Mouse (Mus musculus) lung, adult 2 months (tissue): Measurements from ENCODE around the gene Dvl2. TPM values are rescaled to one million over a fixed set of nuclear protein-coding genes. Genes with fewer than 3 reads are reported as not detected.

Experiments used
- DNase-seq: peaks from one replicate; pipeline ENCODE4 v3.0.0; 2022
- H3K4me1 ChIP-seq: fragments of 200-500 bp; 2 replicates; pipeline ENCODE4 v1.6.1; 2011; ENCODE audit warnings: low read length; ENCODE audit not compliant: control insufficient read depth, insufficient read depth
- H3K4me3 ChIP-seq: fragments of 200-500 bp; replicated peaks from 2 replicates; pipeline ENCODE3; 2011; ENCODE audit warnings: low read depth, mild to moderate bottlenecking, control low read depth, low read length; ENCODE audit errors: extremely low read depth
- CTCF ChIP-seq: fragments of 200-500 bp; IDR thresholded peaks from 2 replicates; pipeline ENCODE4 v1.5.1; 2011; ENCODE audit warnings: mild to moderate bottlenecking, low read length, control low read depth; ENCODE audit not compliant: insufficient read depth
- POLR2A ChIP-seq: fragments of 200-500 bp; IDR thresholded peaks from 2 replicates; pipeline ENCODE4 v1.6.1; 2011; ENCODE audit warnings: low read depth, mild to moderate bottlenecking, control low read depth, low read length, borderline replicate concordance; ENCODE audit errors: extremely low read depth
- WGBS: fragments of 180-500 bp; shearing (Covaris S2); methylation state at CpG from one replicate; pipeline ENCODE4 v1.1.7; 2018; 5-methylcytosine and 5-hydroxymethylcytosine counted together
- polyA plus RNA-seq: library from polyadenylated mRNA; depleted of rRNA; stranded (reverse); fragments of >200 nt; gene quantifications from 2 replicates; pipeline ENCODE4 v1.2.3, GENCODE M21; 2012

The Dvl2 gene
- polyA plus RNA-seq, 1 experiment = 20.8 TPM

DNA sequence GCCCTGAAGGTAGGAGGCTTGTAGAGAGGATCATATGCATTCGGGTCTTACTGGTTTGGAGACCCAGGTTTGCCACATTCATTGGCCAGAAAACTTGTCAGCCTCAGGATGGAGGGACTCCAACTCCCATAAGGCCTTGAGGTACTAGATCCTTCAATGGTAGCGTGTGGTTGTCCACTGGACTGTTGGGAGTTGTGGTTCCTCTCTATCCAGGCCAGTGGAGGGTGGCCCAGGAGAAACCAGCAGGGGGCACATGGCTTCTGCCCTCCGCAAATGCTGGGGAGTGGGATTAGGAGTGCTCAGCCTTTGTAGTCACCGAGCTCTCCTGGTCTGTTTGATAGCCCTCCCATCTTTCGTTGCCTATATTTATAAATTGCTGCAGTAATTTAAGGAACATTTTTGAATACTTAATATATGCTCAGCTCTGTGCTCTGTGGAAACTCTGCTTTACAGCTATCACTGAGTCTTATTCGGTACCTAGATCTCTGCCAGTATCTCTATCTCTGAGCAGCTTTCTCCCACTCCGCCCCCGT is 20.4 kb downstream of the Dvl2 start:
- TF ChIP-seq POLR2A = no peak
- TF ChIP-seq CTCF = peak; percentile 57
- peak overlapping the region; percentile 75 for H3K4me3 ChIP-seq
- H3K4me1 ChIP-seq = peaks cover 4% of the 10 kb centered on the region
- WGBS = under 1% methylated on average over 8 of the region's 8 CpGs
- peak; percentile 59 for DNase-seq

DNA sequence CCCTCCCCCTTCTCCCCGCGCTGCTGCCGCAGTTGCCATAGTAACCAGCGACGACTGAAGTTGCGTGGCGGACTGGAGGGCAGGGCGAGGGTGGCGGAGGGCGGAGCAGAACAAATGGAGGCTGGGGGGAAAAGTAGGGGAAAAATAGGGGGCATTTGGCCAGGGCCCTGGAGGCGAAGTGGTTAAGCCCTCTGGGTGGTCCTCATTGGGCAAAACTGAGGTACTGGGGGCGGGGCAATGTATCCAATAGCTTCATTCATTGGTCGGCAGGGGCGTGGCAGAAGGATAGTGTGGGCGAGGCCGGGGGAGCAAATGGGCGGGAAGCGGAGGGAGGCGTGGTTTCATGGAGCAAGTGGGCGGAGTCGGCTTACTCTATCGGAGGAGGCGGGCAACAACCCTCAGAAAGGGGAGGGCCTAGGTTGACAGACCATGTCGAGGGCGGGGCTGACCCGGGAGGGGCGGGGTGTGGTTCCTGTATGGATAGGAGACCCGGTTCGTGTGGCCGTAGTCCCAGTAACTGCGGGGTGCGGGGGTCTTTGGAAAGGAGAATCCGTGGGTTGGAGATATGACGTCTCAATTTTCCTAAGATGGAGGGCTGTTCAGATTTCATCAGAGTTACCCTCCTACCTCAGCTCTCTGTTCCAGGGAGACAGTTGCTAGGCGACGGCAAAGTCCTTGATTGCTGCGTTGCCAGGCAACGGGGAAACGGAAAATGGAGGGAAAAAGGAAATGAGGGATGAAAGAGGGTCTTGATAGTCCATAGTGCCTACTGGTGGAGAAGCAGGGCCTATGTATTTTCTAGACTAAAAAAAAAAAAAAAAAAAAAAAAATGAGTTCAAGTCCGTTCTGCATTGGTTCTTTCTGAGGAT is 21.1 kb downstream of the Dvl2 start:
- WGBS = 3% methylated on average over 40 of the region's 40 CpGs
- TF ChIP-seq CTCF (no peak), POLR2A (no peak)
- DNase-seq = peak; percentile 92
- Histone ChIP-seq H3K4me3 (peak overlapping the region; percentile 75), H3K4me1 (peaks cover 4% of the 10 kb centered on the region)

DNA sequence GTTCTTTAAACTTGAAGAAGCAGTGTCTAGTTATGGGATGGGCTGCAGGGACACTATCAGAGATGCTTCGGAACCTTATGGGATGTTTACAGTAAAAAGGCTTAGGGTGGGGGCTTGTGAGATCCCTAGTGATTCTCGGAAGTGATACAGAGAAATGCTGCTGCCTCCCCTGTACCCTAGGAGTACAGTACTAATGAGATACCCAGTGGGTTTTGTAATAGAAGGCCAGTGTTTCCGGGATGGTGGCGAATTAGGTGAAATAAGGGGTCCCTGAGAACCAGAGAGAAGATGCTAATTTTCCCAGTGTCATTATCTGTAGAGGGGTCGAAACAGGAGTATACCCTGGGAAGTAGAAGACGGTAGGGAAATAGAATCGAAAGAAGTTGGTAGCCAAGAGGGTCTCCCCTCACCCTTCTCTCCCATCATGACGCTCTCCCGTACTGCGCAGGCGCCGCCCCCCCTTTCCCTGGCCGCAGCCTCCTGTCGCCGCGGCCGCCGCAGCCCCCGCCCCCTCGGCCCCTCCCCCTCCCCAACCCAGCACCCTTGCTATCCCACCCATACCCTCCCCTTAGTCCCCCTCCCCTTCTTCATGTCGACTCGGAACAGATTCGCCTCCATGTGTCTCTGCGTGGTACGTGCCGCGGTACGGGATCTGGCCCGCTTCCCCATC is 23.2 kb downstream of the Dvl2 start:
- 16% methylated on average over 18 of the region's 29 CpGs for WGBS
- TF ChIP-seq CTCF = no peak
- TF ChIP-seq POLR2A = no peak
- H3K4me1 ChIP-seq = peaks cover under 1% of the 10 kb centered on the region; the same call in 1 of the 2 replicates
- peak overlapping the region; percentile 15 for H3K4me3 ChIP-seq
- DNase-seq = no peak

DNA sequence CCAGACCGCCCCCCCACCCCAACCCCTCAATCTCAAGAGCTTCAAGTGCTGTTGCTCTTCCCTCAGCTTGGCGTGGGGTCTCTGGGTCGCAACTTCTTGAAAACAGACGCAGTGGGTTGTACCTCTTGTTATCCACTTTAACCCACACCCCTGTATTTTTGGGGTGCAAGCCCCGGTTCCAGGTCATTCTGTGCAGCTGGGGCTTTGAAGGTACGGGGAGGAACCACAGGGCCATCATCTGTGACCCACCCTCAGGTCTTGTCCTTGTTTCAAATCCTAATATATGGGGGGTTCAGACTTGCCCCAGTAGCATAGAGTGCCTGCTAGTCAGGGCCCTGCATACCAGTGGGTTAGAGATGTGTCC is 23.7 kb downstream of the Dvl2 start:
- TF ChIP-seq POLR2A (no peak), CTCF (no peak)
- DNase-seq = no peak
- 27% methylated on average over 6 of the region's 6 CpGs for WGBS
- peaks cover 4% of the 10 kb centered on the region for H3K4me1 ChIP-seq
- H3K4me3 ChIP-seq = no peak overlapping the region

DNA sequence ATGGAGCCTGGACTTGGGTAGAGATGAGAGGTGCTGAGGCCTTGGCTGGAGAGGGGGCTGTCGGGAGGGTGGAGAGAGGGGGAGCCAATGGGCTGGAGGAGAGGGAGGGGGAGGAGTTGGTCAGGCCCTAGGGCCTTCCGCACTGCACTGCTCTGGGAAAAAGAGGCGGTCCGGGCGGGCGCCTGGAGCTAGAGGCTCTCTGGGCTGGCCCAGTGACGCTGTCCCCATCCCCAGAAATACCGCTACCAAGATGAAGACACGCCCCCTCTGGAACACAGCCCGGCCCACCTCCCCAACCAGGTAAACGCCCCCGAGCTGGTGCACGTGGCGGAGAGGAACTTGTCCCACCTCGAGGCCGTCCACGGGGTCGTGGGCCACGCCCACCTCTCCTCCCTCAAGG is 26.3 kb downstream of the Dvl2 start:
- peaks cover 9% of the 10 kb centered on the region; the same call in 1 of the 2 replicates for H3K4me1 ChIP-seq
- no peak for DNase-seq
- TF ChIP-seq POLR2A = no peak
- TF ChIP-seq CTCF = no peak
- 23% methylated on average over 19 of the region's 19 CpGs for WGBS
- no peak overlapping the region for H3K4me3 ChIP-seq

DNA sequence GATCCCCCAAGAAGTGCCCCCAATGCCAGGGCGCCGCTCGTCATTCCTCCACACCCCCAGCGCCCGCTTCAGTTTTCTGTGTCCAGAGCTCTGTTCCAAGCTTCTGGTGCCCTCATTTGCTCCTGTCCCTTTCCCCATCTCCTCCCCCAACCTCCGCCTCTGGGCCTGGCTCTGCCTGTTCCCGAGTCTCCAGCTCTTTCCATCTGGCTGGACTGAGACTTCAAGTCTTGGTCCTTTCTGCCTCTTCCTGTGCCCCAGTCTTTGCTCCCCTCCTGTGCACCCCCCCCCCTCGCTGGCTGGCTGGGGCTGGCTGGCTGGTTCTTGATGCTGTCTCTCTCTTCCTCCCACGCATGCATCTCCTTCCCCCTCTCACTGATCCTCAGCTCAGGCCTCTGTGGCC is 27.0 kb downstream of the Dvl2 start:
- no peak for DNase-seq
- Histone ChIP-seq H3K4me3 (no peak overlapping the region), H3K4me1 (peaks cover 9% of the 10 kb centered on the region; the same call in 1 of the 2 replicates)
- TF ChIP-seq POLR2A = no peak
- TF ChIP-seq CTCF = no peak
- 56% methylated on average over 9 of the region's 9 CpGs for WGBS

DNA sequence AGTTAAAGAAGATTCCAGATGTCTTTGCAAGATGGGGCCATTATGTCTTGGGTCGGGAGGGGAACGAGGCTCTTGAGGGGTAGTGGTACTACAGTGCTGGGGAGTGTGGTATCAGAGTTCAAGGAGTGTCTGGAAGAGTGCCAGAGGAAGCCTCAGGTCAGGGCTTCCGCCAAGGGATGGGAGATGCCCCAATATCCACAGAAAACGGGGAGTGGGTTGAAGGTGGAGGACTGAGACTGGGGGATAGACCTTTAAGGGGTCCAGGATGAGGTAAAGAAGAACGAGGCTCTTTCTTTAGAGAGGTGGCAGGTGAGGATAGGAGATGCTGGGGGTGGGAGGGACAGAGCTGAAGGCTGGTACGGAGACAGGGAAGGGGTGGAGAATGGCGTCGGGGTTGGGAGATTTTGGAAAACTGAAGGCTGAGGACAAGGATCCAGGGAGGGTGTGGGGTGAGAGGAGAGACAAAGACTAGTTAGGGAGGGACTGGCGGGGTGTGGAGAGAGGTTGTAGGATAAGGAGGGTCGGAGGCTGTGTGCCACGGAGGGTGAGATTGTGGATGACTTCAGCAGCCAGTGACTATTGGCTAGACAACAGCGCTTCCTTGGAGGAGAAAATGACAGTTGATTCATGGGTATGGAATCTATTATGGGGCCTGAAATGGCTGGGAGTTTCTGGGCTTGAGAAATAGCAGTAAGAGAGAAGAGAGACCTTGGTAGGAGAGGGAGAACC is 28.2 kb downstream of the Dvl2 start:
- WGBS = 30% methylated on average over 12 of the region's 12 CpGs
- no peak for DNase-seq
- Histone ChIP-seq H3K4me3 (no peak overlapping the region), H3K4me1 (peaks cover 9% of the 10 kb centered on the region; the same call in 1 of the 2 replicates)
- TF ChIP-seq CTCF (no peak), POLR2A (no peak)

DNA sequence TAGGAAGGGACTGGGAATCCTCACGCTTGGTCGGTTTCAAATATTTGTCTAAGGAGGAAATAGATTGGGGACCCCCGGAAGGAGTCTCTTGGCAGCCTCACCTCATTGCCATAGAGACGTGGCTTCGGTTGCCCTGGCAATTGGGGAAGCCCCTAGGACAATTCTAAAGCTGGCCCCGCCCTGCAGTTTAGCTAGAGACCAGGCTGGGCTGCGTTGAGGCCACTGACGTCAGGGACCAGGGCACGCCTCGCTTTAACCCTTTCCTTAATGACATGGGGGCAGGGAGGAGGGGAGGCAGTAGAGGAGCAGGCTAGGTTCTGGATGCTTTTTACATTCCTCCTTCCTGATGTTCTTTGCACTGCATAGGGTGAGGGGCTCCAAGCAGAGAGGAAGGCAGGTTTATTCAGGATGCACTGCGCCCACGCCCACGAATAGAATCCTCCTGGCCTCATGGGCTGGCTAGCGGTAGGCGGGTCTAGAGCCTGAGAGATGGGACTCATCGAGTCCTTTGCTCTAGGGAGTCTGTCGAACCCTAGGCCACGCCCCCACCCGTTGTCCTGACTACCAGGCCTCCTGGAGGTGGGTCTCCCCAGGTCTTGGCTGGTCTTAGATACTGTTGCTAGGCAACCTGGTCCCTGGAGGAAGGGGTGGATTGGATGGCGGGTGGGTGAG is 28.9 kb downstream of the Dvl2 start:
- no peak for DNase-seq
- Histone ChIP-seq H3K4me3 (no peak overlapping the region), H3K4me1 (peaks cover 9% of the 10 kb centered on the region; the same call in 1 of the 2 replicates)
- WGBS = 3% methylated on average over 20 of the region's 20 CpGs
- TF ChIP-seq CTCF = no peak
- TF ChIP-seq POLR2A = no peak
